Mouse (Mus musculus) induced T-regulatory cell, adult 2 months (primary cell): ENCODE data around the gene Cpe.
A peak's percentile ranks its signal among the peaks of the same experiment; 100 is the strongest.

Experiments used
- DNase-seq: peaks from one replicate; pipeline ENCODE4 v3.0.0-alpha.2; 2012; ENCODE audit warnings: low read depth

Cpe gene

DNA sequence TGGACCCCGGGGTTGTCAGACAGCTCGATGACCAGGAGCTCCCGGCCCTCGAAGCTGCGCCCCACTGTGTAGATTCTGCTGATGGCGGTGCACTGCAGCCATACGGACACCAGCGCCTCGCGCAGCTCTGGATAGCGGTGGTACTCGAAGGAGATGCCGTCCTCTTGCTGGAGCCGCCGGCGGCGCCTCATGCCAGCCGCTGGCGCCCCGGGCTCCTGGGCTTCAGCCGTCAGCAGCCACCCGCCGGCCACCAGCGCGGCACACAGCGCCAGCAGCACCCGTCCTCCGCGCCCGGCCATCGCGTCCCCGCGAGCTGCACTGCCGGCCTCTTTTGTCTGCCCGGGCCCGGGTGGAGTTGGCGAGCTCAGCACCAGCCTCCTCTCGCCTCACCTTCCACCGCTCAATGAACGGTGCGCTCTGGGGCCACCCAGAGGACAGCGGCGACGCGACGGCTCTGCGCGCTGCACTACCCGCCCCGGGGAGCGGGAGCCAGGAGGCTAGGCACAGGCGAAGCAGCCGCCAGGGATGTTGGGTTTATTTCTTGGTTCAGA lies at the start of gene Cpe:
Cpe (minus strand) TSS at position 404 of the 551 bp plus-strand sequence.
- peak; percentile 62 for DNase-seq

DNA sequence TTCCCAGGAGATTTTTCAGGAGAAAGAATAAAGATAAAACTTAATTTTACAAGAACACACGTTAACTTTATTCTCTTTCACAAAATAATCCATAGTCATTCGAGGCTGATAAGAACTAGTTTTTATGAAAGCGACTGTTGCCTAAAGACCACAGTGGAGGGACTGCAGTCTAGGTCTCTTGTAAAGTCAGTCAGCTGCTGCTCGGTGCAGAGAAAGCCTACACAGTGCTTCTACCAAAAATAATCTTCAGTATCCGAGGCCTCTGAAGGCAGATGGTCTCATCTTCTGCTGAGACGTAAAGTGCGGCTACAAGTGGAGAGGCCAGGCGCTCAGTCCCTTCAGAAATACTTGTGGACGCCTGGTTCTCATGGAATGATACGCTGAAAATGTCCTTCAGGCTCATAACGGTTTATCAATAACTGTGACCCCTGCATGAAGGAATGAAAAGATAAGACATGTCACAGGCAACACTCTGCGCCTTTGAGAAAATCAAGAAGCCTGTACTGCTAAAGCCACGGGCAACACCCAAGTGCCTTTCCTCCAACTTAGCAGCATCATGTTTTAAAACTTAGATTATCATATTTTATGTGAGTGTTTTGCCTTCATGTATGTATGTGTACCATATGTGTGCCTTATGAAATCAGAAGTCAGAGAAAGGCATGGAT lies 47.8 kb upstream of the Cpe start:
- DNase-seq, result no peak

DNA sequence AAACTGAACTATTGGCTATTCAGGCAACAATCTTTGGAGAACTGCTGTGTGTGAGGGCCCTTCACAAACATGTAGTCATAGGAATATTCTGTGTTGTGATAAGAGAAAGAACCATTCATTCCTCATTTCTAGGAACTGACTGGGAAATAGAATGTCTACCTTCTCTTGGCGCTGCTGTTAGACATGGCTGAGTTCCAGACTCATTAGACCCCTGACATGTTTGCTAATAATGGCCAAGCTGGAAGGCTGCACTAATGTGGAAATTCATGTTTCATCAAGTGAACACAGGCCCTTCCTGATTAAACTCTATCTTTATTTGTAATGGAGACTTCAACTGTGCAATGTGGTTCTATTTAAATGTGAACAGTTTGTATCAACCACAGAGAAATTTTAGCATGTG lies 46.1 kb upstream of the Cpe start:
- DNase-seq, result no peak

DNA sequence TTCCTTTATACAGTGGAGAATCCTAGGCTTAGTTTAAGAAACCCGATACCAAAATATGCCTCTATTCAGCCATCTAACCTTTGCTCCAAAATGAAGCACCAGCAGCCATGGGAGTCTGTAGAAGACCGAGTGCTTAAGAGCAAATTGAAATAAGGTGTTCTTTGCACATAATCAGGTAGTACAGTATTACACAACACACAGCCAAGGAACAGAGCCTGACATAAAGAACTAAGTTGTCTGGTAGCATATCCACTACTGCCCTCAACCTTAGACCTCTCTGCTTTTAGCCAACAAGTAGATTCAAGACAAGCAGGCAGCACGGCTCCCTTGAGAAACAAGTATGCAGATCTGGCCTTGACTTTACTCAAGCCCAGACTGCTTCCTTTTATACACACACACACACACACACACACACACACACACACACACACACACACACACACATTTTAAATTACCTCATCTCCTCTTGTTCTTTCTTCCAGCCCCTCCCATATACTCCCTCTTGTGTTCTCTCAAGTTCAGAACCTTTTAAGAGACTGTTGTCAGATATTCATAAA lies 44.0 kb upstream of the Cpe start:
- DNase-seq, result no peak

DNA sequence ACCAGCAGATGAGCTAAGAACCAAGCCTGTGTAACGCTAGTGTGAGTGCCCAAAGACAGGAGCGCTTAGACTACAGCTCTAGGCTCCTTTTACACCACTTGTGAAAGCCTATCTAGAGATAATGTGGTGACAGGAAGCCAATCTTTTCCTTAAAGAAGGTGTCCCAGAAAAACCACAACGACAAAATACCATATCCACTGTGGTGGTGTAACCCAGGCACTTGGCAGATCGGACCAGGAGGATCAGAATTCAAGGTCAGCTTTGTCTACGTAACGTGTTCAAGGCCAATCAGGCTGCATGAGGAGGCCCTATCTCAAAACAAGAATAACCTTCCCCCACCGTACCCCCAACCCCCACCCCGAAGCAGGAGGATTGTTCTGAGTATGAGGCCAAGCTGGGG lies 42.3 kb upstream of the Cpe start:
- no peak for DNase-seq

DNA sequence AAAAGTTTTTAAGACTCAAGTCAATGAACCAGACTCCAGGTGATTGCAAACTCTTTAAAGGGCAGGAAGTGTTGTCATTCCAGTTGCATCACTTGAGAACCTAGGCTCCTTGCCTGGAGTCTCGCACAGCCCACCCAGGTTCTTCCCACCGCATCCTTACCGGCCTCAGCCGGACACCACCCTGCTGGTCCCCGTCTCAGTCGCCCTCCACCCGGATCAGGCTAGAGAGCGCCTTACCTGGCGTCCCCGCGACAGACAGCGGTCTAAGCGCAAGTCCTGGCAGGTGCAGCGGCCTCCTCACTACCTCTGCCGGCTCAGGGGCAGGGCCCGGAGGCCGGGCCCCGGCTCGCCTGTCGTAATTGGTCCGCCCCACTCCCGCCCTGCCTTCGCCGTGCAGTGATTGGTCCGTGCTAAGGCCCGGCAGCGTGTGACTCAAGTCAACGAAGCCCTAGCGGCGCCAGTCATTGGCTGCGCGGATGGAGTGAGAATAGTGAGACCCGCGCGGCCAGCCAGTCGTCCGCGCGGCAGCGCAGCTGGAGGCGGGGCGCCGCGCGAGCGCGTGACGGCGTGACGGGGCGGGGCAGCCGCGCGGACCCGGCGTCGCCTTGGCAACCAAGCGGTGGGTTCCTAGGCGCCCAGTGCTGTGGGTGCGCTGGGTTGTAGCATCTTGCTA lies 40.6 kb upstream of the Cpe start, which contains the start of gene Msmo1:
Msmo1 (minus strand) TSS at position 522 of the 673 bp plus-strand sequence.
- DNase-seq, result peak; percentile 98

DNA sequence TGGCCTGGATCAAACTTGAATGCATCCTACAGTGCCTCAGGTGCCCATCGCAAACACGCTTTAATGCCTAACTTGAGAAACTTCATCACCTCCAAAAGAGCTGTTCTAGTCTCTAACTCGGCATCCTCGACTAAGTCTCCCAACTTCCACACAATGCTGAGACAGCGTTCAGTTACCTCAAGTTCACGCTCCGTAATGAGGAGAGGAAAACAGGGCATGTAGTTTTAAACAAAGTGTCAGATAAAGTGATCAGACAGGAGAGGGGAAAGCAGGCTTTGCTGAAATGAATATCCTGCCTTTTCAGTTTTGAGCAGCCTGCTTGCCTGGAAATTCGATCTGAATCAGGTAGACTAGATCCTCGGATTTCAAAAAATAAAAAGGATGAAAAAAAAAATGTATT lies 39.7 kb upstream of the Cpe start:
- DNase-seq, result peak; percentile 39

DNA sequence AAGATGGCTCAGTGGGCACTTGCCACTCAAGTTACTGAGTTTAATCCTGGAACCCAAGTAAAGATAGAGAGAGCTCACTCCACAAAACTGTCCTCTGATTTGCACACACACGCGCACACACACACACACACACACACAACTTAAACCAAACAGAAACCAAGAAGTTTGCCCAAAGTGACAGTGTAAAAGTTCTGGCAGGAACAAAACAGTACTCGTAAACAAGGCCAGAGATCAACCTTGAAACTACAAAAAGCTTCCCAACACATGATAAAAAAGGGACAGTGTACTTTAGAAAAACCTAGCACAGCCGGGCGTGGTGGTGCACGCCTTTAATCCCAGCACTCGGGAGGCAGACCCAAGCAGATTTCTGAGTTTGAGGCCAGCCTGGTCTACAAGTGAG lies 35.3 kb upstream of the Cpe start:
- DNase-seq, result no peak

DNA sequence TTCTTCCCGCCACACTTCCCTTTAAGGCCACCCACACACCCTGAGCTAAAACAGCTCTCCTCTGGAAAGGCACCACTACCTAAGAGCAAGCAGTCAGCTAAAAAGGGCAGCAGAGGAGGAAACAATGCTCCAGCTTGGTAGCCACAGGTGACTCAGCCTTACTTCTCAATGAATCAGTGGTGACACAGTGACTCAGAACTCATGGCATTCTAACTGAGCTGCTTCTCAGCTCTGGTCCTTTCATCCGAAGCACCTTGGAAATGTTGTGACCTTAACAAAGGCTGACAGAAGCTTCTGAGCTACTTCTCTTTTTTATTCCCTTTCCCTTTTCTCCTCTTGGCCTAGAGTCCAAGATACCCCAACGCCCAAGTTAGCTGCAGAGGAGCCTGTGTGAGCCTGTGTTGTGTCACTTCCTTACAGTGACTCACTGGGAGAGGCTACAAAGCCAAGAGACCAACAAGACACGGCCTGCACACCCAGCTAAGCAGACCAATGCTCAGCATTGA lies 33.4 kb upstream of the Cpe start:
- DNase-seq, result no peak

DNA sequence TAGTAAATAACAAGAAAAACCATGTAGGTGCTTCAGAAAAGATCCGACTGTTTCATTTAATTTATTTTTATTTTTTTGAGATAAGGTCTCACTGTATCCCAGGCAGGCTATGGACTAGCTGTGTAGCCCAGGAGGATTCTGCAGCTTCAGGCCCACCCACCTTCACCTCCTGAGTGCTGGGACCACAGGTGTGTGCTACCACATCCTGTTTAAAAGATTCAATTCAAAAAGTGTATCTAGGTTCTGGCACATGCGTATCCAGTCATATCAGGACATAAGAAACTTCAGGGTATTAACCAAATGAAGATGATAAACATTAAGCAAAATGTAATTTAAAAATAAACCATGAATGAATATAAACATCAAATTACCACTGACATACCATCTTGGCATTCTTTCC lies 30.4 kb upstream of the Cpe start:
- peak; percentile 21 for DNase-seq

DNA sequence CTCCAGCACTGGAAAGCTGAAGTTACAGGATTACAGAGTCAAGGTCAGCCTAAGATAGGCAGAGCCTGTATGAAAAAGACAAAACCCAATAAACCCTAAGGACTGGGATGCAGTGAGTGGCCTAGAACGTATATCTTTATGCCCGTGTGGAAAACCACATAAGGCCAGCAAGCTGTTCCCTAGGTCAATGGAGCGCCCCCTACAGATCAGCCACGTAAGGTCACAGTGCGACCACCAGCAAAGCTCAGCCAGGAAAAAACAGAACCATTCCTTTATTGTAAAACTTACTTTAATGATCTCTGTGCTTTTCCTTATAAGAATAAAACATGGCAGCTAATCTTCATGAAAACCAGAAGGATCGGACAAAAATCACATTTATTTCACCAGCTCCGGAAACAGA lies 25.0 kb upstream of the Cpe start:
- no peak for DNase-seq

DNA sequence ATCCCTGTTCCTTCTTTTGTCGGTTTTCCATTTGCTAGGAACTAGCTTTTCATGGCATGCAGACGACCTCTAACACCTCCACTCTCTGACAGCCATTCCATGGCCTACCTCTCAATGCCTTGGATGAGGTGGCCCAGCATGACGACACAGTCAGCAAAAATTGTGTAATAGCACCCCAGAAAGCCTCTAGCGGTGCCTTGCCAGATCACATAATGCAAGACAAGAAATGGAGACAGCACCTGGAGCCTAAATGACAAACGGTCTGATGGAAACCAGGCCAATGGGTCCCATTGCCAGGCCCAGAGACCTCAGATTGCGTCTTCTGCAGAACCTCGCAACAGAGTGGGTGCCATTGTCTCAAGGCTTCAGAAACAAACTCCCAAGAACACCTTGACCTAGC lies 19.6 kb upstream of the Cpe start:
- DNase-seq, result no peak

DNA sequence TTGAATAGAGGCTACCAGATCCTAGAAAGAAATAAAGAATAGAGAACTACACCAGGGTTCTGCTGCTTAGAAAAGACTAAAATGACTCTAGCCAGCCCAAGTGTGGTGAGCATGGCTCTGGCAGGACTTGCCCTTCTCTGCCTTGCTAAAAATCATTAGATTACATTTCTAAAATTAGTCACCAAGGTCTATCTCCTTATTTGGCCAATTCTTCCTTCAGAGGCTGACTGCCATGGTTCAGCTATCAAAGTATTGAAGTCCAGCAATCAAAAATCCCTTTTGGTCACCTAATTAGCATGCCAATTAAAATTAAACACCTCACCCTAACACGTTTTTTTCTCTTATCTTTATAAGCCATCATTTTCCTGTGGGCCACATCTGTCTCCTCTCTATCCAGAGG lies 18.7 kb upstream of the Cpe start:
- no peak for DNase-seq

DNA sequence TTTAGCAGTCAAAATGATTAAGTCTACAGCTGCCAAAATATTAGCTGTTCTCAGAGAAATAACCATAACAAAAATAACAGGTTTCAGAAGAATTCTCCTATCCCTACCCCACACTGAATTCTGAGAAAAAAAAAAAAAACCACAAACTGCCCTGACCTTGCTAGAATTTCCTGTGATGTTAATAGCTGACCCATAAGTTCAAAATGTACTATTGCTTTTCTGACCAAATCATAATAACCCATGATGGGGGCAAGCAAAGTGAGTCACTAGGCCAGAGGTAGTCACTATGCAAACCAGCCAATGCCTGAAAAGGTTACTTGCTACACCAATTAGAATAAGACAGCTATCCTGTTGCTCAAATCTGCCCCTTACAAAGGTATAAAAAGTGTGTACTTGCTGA lies 14.6 kb upstream of the Cpe start:
- no peak for DNase-seq

DNA sequence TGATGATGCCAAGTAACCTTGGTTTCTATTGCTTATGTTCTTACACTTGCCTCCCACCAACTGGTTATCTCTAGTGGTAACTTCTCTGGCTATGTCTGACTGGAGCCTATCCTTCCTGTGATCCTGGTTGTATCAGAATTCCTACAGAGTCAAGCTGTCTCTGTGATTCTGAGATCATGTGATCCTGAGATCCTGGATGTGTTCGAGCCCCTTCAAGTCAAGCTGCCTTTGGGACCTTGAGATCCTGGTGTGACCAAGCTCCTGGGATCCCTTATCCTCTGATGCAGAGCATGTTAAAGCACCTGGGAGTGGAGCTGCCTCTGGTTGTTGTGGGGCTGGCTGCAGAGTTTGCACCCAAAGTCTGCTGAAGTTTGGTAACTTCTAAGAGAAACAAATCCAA lies 10.3 kb upstream of the Cpe start:
- DNase-seq, result no peak

DNA sequence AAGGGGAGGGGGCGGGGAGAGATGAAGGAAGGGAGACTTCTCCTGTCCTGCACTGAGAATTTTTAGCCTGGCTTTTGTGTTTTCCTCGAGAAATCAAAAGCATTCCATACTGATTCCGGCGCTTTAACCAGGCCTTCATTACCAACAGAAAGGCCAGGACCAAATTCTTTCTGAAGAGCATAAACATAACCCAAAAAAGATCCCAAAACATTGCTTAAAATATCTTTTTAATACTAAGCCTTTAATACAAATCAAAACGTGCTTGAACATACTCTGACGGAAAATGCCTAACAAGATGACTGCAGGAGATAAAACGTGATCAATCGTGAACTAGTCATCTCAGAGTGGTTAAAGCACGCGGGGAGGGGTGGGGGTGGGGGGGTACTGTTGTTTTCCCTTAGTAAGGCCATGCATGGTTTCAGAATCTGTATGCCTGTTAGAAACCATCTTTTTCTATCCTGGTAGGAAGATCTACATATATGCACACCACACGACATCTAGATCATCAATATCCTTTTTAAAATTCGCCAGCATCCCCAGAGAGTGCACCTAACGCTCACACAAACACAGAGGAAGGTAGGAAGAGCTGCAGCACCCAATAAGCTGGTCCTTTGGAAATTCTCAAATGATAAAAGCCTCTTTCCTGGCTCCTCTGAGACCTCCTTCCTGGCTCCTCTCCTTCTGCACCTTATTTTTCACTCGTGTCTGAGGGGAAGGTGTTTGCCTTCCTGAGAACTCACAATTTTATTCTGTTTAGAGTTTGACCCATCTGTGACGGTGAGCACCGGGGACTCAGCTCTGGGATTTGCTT lies 1.1 kb downstream of the Cpe start:
- peak; percentile 6 for DNase-seq

DNA sequence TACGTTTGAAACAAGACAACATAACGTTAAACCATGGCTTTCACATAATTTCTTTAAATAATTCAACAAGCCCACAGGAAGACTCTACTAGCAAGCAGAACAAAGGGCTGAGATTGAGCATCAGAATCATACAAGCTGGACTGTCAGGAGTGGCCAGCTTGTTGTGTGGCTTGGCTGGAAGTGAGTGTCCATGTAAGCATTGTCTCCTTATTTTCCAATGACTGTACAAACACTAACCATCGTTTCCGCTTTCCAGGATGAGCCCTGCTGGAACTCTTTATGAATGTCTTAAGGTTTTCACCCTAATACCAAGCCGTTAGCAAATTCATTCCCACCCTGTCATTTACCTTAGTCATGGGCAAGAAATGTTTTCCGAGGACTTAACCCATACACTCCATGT lies 2.0 kb downstream of the Cpe start:
- DNase-seq, result no peak

DNA sequence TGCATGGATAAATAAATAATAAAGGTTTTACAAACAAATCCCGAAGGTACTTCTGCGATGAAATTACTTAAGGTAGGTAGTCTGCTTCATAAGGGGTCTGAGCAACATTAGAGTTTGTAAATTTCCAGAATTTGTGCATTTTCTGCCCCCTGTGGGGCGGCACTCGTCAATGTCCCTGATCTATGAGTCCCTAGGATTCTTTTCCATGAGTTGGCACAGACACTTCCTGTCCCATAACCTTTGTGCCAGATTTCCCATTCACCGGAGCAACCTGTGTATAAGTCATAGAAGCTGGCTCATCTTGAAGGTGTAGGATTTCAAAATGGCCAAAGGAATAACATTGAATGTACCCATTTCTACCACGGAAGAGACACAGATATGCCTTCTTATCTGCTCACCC lies 2.5 kb downstream of the Cpe start:
- DNase-seq, result no peak

DNA sequence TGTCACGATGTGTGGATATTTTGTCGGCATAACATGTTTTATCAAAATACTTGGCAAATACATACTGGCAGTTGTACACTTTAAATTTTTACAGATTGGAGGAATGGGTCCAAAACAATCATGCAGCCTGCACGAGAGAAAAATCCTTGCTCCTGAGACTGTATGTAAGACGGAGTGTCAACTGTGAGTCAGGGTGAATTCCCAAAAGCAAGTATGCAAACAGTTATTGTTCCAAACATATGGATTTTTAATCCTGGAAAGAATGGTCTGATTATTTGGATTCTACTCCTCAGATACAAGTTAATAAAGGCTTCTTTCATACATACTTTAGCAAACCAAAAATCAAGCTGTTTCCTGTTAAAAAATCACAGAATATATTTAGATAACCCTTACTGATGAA lies 4.1 kb downstream of the Cpe start:
- DNase-seq, result no peak

DNA sequence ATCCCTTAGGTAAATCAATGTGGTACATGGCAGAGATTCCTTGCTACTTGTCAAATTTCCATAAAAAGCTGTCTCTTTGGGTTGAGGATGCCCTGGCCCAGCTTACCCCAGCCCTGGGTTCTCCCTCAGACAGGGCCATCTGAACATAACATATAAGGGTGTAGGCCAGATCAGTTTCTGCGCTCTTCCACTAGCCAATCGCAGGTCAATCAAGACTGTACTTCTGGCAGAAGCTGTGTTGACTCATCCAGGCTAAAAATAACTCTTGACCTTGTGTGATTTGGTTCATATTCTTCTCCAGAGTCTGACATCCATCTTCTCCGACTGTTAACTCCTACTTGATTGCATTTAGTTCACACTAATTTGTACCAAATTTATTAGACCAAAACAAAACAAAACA lies 4.7 kb downstream of the Cpe start:
- DNase-seq, result no peak

DNA sequence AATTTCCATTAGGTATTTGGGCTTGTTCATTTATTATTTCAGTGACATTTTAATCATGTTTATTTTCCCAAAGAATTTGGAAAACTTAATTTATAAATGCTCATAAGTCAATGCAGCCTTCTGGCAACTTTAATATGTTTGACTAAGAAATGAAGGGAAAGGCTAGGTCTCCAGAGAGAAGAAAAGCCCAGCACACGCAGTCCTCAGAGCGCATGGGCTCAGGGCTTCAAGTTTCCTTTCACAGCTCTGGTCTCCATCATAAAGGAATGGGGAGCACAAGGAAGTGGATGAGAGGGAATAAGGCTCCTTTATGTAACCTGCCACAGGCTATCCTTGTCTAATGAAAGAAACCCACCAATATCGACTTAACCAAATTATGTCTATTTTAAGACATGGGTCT lies 10.4 kb downstream of the Cpe start:
- DNase-seq, result no peak

DNA sequence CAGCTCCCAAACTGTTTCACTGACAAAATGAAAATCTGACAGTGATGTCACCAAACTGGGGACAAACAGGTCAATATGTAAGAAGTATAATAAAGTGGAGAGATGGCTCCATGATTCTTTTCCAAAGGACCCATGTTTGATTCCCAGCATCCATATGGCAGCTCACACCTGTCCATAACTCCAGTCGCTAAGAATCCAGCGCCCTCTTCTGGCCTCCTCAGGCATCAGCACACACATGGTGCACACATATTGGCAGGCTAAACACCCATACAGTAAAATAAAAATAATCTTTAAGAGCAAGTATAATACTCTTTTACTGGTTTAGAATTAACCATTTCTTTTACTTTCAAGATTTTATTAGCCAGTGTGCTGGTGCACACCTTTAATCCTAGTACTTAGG lies 16.5 kb downstream of the Cpe start:
- DNase-seq, result no peak
